Mouse (Mus musculus): ENCODE measurements around the gene Gm48551.

The Gm48551 gene

GRCm38 (mm10) chr10:81358209-81358608 lies 26.1 kb upstream of the Gm48551 start:
- DNase-seq: no peak

DNA sequence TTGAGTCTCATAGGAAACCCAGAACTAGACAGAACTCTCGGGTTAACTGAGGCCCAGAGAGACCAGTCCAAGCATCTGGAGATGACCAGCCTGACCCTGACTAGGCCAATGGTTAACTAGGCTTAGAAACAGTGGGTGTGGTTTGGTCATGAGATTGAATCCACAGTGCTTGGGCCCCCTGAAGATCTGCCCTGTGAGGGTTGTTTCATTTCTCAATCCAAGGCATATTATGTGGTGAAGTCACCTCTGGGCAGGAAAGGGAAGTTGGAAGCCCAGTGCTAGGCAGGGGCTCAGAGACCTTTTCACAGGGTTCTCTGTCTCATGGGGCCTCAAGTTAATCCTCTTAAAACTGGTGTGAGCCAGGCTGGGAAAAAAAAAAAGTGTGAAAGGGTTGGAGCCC lies 25.4 kb upstream of the Gm48551 start:
- no peak for DNase-seq

GRCm38 (mm10) chr10:81360721-81361120 lies 23.5 kb upstream of the Gm48551 start:
- no peak for DNase-seq

GRCm38 (mm10) chr10:81362336-81362949 lies 21.8 kb upstream of the Gm48551 start:
- DNase-seq: no peak

DNA sequence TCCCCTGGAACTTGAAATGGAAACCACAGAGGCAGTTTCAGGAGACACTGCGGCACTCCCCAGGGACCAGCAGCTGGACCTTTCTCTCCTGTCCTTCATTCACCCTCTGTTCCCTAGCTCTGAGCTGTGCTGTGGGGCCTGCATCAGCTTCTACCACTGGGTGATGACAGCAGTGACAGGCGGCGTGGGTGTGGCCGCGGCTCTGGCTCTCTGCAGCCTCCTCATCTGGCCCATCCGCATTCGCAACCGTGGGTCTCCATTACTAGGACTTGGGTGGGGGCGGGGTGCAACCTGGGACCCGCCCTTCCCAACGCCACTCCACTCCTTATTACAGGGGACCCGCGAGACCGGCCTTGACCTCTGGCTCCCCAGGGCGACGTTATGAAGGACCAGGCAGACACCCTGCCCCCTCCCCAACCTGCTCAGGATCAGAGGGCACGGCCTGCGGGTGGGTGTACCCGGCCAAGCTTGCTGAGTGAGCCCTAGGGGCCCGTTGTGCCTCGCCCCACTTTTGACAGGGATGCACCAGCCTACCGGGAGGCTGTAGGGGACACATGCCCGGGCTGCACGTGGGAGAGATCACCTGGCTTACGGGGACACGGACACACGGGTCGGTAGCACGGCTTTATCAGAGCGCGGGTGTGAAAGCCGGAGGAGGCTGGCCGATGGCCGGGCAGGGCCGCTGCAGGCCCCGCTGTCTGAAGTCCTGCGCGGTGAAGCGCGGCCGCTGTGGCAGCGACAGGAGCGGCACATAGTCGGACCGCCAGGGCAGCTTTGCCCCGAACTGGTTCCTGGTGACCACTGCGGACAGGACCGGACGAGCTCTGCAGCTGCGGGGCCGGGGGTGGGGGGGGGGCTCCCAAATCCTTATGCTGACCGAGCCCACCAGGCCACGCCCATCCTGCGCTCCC lies 20.6 kb upstream of the Gm48551 start:
- DNase-seq: no peak

GRCm38 (mm10) chr10:81364666-81365065 lies 19.6 kb upstream of the Gm48551 start:
- DNase-seq: no peak

GRCm38 (mm10) chr10:81365073-81365472 lies 19.2 kb upstream of the Gm48551 start:
- DNase-seq: no peak

GRCm38 (mm10) chr10:81365672-81366476 lies 18.4 kb upstream of the Gm48551 start, which contains the start of gene 4930404N11Rik:
Gene 4930404N11Rik, minus strand, starts transcription at chr10:81365816.
- no peak for DNase-seq

DNA sequence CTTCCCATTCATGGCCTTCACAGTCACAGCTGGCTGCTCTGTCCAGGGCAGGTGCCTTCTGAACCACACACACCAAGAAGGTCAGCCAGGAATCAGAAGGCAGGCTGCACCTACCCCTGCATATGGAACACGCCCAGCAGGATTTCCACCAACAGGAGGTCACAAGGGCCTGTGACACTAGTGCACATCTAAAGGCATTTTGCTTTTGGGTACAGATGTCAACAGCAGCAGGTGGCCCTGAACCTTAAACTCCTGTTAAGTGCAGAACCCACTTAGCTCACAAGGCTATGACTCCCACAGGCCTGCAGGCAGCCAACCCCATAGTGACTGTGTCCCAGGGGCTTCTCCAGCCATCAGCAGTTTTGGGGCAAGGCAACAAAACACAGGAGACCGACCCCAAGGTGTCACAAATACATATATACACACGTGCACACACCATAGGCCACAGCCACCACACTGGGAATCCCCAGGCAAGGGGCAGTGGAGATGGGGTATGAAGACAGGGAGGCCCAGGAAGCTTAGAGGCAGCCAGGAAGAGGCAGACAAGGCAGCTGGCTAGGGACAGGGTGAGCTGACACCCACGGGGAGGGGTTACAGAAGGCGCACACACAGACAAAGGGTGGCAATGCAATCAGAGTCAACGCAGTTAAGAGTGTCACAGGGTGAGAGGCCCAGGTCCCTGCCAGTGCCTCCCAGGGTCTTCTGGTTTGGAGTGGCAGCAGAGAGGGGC lies 17.6 kb upstream of the Gm48551 start:
- DNase-seq: no peak

DNA sequence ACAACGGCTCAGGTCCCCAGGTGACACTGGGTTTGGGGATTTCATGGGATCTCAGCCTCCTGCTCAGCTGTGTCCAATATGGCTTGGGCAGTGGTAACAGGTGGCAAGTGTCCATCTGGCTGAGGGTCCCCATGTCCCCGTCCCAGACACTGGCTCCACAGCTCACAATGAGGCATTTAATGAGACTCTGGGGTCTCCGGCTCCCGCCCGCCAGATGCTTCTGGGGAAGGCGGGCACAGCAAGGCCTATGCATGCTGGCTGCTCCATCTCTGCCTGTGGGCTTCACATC lies 17.1 kb upstream of the Gm48551 start:
- no peak for DNase-seq

GRCm38 (mm10) chr10:81375322-81375721 lies 8.9 kb upstream of the Gm48551 start:
- DNase-seq: no peak

DNA sequence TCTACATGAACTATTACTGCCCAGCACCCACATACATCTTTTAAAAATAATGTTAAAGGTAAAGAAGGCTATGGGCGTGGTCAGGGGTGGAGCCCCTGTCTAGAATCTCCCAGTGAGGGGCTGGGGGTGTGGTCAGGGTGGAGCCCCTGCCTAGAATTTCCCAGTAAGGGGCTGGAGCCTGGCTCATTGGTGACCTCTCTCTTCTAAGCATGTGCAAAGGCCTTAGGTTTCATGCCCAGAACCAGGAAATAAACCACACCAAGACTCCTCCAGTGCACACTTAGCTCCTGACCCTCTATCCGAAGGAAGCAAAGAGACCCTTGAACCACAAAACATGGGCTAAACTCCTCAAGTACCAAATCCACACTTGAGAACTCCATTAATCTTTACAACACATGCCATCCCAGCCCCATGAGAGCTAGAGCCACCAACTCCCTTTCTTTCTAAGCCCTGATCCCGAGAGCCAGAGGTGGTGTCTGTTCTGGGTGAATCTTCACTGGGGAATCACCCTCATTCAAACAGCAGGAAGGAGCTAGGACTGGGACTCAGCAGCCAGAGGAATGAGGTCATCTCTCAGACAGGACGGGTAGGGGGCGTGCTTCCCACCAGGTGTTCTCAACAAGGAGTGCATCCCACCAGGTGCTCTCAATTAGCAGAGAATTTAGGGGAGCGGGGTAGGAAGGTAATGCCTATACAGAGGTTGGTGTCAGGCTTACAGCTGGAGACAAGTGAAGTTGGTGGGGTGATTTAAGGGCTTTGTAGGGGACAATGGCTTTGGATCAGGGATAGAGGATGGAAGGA lies 7.5 kb upstream of the Gm48551 start:
- no peak for DNase-seq

DNA sequence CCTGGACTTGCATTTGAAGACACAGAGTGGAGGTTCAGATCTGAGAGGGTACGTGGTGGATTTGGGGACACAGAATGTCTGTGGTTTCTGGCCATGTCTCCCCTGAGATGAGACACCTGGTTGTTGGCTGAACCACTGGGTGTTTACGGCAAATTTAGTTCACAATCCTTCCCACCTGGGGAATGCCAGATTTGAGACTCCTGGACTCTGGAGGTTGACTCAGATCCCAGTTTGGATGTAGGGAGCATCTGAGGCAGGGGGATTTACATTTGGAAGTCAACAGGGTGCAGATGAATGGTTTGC lies 7.0 kb upstream of the Gm48551 start:
- DNase-seq: no peak

DNA sequence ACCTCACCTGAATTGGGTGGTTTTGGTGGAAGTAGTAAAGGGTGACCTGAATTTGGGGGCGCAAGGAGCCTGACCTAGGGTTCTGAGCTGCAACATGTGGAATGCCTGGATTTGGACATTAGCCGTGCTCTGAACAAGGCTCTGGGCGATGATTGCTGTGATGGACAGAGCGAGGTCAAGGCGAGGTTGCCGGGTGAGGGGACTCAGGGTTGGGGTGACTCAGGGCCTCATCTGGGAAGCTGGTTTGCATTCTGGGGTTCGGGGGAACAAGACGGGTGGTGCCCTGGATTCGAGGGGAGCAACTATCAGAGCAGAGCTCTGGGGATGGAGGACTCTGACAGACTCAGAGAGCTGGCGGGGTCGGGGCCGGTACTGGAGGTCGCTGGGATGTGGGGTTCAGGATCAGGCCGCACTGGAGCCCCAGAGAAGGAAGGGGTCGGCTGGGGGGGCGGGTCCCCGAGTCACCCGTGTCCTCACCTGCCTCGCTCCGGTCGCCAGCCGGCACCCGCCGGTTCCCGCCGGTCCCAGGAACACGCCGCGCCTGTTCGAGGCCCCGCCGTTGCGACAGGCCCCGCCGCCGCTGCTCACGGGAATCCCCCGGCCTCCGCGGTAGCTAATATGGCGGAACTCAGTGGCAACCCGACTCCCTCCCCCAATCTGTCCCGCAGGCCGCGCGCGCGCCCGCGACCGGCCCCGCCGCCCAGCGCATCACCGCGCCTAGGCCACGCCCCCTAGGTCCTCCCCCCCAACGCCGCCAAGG lies 6.3 kb upstream of the Gm48551 start, which contains the start of gene Fzr1:
Gene Fzr1 (minus strand): TSS at position 724 of the 760 bp plus-strand sequence.
- DNase-seq: no peak

DNA sequence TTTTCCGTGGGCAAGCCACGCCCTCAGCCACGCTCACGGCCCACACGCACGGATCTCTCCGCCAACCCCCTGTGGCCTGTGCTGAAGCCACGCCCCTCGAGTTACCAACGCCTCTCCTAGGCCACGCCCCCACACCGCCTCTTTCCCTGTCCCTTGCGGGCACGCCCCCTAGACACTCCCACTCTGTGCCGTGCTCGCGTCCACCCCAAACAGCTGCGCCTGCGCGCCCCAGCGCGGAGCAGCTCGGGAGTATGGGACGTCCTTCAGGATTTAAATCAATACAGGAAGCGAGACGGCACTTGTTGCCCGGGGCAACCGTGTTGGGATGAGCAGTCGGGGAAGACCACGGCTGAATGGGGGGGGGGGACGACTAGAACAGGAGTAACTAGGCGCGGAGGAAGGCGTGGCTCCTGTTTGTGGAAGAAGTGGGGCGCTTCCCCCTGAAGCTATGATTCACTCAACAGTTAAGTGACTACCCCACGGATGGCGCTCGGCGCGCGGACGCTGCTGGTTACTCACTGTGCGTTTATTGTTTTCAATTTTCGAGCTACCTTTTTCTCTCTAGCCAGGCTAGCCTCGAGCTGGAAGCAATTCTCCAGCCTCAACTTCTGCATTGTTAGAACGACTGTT lies 5.6 kb upstream of the Gm48551 start:
- DNase-seq: peak; percentile 100

DNA sequence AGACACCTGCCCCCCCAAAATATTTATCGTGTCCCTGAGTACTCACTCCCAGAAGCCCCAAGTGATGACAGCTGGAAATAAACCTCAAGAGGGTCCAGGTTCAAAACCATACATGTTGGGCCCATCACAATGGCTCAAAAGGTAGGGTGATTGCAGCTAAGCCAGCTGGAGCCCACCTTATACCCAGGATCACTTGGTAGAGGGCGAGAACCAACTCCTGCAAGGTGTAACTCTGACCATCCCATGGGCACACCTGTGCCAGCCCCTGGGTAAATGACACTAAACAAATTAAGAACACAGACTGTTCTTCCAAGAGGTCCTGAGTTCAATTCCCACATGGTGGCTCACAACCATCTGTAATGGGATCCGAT lies 5.1 kb upstream of the Gm48551 start:
- no peak for DNase-seq

DNA sequence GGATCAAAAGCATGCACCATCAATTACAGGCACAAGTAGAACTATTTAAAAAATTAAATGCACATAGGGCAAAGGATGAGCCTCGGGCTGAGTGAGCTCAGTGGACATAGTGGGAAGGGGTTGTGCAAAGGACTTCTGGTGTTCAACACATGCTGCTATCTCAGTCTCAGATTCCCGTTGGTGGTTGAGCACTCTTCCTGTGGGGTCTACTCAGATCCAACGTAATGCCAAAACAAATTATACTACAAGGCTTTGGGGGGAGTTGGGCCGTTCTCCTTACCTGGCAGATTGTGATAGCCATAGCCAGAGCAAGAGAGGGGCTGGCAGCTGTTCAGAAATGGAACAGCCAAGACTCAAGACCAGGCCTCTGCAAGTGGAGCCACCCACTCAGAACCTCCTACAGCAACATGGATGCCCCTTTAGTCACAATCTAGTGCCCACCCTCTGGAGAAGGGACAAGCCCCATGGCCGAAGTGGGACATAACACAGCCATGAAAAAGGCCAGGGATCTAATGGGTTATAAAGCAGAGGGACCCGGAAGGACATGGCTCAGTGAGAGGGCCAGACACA lies 4.4 kb upstream of the Gm48551 start:
- no peak for DNase-seq

DNA sequence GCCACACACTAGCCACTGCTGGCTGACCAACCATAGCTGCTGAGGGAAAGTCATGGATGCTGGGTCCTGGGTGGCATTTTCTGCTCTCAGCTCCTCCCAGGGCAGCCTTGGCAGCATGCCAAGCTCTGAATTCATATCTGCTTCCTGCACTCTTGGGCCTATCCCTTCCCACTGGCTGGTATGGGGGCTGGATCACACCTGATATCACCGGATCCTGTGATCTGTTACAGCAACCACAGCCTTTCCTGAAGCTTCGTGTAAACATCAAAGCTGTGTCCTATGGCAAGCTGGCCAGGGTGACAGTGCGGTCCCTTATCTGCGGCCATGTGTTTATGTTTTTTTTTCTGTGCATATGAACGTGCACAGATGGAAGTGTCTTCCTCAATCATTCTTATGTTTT lies 2.2 kb upstream of the Gm48551 start:
- DNase-seq: no peak

DNA sequence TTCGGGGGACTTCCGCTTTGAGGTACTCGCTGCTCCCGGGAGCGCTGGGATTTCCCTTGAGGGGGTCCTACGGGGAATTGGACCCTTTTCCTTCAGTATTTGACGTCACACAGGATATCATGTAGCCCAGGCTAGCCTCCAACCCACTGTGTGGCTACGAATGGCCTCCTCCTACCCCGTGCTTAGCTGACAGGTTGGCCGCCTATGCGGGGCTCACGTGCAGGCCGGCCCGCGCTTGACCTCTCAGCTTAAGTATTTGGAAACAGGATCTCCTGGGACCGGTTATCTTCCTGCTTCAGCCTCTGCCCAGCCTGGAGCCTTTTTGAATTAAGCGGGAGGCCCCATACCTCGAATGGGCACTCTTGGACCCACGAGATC lies 328 bp downstream of the Gm48551 start:
- DNase-seq: no peak

DNA sequence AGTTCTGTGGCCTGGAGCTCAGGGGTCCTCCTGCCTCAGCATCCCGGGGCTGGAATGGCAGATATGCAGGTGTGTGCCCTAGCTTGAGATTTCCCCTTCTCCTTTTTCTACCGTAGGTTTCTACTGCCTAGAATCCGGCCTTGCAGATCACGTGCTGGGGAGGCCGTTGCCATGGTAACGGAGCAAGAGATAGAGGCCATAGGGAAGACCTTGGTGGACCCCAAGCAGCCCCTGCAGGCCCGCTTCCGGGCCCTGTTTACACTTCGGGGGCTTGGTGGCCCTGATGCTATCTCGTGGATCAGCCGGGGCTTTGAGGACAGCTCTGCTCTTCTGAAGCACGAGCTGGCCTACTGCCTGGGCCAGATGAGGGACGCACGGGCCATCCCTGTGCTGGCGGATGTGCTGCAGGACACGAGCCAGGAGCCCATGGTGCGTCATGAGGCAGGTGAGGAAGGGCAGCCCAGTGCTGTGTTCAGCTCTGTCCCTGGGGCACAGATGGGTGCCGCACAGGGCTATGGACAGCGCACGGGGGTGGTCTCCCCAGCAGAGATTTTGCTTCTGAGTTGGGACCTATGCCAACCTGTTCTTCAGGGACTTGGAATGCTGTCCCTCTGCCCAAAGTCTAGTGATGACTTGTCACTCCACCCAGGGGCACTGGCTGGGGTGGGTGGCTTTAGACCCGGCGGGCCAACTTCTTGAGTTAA lies 1.5 kb downstream of the Gm48551 start:
- DNase-seq: no peak
